Mouse (Mus musculus): ENCODE measurements at regions not wholly inside any gene's neighbourhood (a gene's known extent, or its start where the extent isn't known, plus 50 kb on each side); places are given as distances from the start of the nearest gene placed in this dataset.

GRCm38 (mm10) chr3:115538355-115538754 is 176.5 kb downstream of the S1pr1 start:
- DNase-seq (ENCODE audit: low spot score) = no peak
- Histone ChIP-seq H3K9ac (ENCODE audit: low read depth, low read length) (no peak overlapping the region), H3K4me1 (replicated peaks; ENCODE audit: insufficient read depth, low read length) (no peaks in the 10 kb centered on the region), H3K4me2 (ENCODE audit: low read length) (no peak overlapping the region), H3K4me3 (replicated peaks; ENCODE audit: low read depth, low read length) (no peak overlapping the region), H3K9me3 (replicated peaks; ENCODE audit: low read length) (no peaks in the 10 kb centered on the region), H3K27ac (no peak overlapping the region), H3K36me3 (ENCODE audit: insufficient read depth, low read length) (no peaks in the 10 kb centered on the region), H3K27me3 (ENCODE audit: insufficient read depth, low read length) (no peaks in the 10 kb centered on the region)
- no peak for ATAC-seq (replicated peaks; ENCODE audit: low FRiP score, low read depth)
- WGBS = 61% methylated on average over 6 of the region's 6 CpGs
- TF ChIP-seq CTCF (IDR thresholded peaks at IDR 0.05; ENCODE audit: low read depth) = no peak

DNA sequence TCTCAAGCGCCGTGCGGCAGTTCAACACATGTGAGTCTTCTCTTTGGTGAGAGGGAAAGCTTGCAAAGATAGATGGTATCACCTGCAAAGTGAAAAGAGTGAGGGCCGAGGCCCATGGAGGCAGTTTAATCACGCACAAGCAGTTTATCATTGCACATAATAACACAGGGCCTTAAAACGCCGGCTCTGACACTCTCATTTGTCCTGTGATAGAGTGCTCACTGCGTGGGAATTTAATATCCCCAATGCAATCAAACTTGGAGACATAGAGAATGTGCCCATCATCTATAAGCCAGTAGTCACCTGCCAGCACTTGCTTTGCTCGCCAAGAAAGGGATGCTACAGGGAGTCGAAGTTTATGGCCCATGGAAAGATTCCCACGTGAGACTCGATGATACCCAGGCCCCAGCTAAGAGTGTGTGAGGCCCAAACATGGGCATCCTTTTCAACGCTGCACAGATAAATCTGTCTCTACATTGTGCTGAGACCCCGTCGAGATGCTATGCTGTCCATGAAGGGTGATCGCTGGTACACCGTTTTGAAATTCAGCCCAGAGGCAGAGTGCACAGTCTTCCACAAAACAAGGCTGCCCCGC is 182.6 kb downstream of the S1pr1 start:
- 45% methylated on average over 18 of the region's 18 CpGs for WGBS
- Histone ChIP-seq H3K9me3 (replicated peaks; ENCODE audit: low read length) (no peaks in the 10 kb centered on the region), H3K4me3 (replicated peaks; ENCODE audit: low read depth, low read length) (no peak overlapping the region), H3K27me3 (ENCODE audit: insufficient read depth, low read length) (no peaks in the 10 kb centered on the region), H3K36me3 (ENCODE audit: insufficient read depth, low read length) (no peaks in the 10 kb centered on the region), H3K4me2 (ENCODE audit: low read length) (no peak overlapping the region), H3K27ac (no peak overlapping the region), H3K4me1 (replicated peaks; ENCODE audit: insufficient read depth, low read length) (no peaks in the 10 kb centered on the region), H3K9ac (ENCODE audit: low read depth, low read length) (no peak overlapping the region)
- DNase-seq (ENCODE audit: low spot score) = no peak
- ATAC-seq (replicated peaks; ENCODE audit: low FRiP score, low read depth) = no peak
- no peak for TF ChIP-seq CTCF (IDR thresholded peaks at IDR 0.05; ENCODE audit: low read depth)

- ATAC-seq (replicated peaks; ENCODE audit: low FRiP score, low read depth) (no peak), DNase-seq (ENCODE audit: low spot score) (no peak)
- Histone ChIP-seq H3K9ac (ENCODE audit: low read depth, low read length) (no peak overlapping the region), H3K36me3 (ENCODE audit: insufficient read depth, low read length) (no peaks in the 10 kb centered on the region), H3K4me2 (ENCODE audit: low read length) (no peak overlapping the region), H3K27ac (no peak overlapping the region), H3K4me1 (replicated peaks; ENCODE audit: insufficient read depth, low read length) (no peaks in the 10 kb centered on the region), H3K9me3 (replicated peaks; ENCODE audit: low read length) (no peaks in the 10 kb centered on the region), H3K4me3 (replicated peaks; ENCODE audit: low read depth, low read length) (no peak overlapping the region), H3K27me3 (ENCODE audit: insufficient read depth, low read length) (no peaks in the 10 kb centered on the region)
- WGBS = 72% methylated on average over 3 of the region's 3 CpGs
- no peak for TF ChIP-seq CTCF (IDR thresholded peaks at IDR 0.05; ENCODE audit: low read depth)
Measured at GRCm38 (mm10) chr3:115530441-115530840, 184.4 kb downstream of the S1pr1 start.

GRCm38 (mm10) chr3:115529918-115530317 is 185.0 kb downstream of the S1pr1 start:
- Histone ChIP-seq H3K27ac (no peak overlapping the region), H3K9ac (ENCODE audit: low read depth, low read length) (no peak overlapping the region), H3K4me3 (replicated peaks; ENCODE audit: low read depth, low read length) (no peak overlapping the region), H3K9me3 (replicated peaks; ENCODE audit: low read length) (no peaks in the 10 kb centered on the region), H3K27me3 (ENCODE audit: insufficient read depth, low read length) (no peaks in the 10 kb centered on the region), H3K36me3 (ENCODE audit: insufficient read depth, low read length) (no peaks in the 10 kb centered on the region), H3K4me1 (replicated peaks; ENCODE audit: insufficient read depth, low read length) (no peaks in the 10 kb centered on the region), H3K4me2 (ENCODE audit: low read length) (no peak overlapping the region)
- TF ChIP-seq CTCF (IDR thresholded peaks at IDR 0.05; ENCODE audit: low read depth) = peak; percentile 55
- no peak for ATAC-seq (replicated peaks; ENCODE audit: low FRiP score, low read depth)
- 41% methylated on average over 4 of the region's 4 CpGs for WGBS
- DNase-seq (ENCODE audit: low spot score) = peak; percentile 1

GRCm38 (mm10) chr3:115523515-115523914 is 191.4 kb downstream of the S1pr1 start:
- H3K4me2 ChIP-seq (ENCODE audit: low read length) = no peak overlapping the region
- no peaks in the 10 kb centered on the region for H3K9me3 ChIP-seq (replicated peaks; ENCODE audit: low read length)
- H3K27ac ChIP-seq = no peak overlapping the region
- no peak for DNase-seq (ENCODE audit: low spot score)
- no peaks in the 10 kb centered on the region for H3K27me3 ChIP-seq (ENCODE audit: insufficient read depth, low read length)
- no peaks in the 10 kb centered on the region for H3K36me3 ChIP-seq (ENCODE audit: insufficient read depth, low read length)
- H3K4me1 ChIP-seq (replicated peaks; ENCODE audit: insufficient read depth, low read length) = no peaks in the 10 kb centered on the region
- no peak for ATAC-seq (replicated peaks; ENCODE audit: low FRiP score, low read depth)
- H3K4me3 ChIP-seq (replicated peaks; ENCODE audit: low read depth, low read length) = no peak overlapping the region
- H3K9ac ChIP-seq (ENCODE audit: low read depth, low read length) = no peak overlapping the region
- 73% methylated on average over 2 of the region's 2 CpGs for WGBS
- TF ChIP-seq CTCF (IDR thresholded peaks at IDR 0.05; ENCODE audit: low read depth) = no peak

DNA sequence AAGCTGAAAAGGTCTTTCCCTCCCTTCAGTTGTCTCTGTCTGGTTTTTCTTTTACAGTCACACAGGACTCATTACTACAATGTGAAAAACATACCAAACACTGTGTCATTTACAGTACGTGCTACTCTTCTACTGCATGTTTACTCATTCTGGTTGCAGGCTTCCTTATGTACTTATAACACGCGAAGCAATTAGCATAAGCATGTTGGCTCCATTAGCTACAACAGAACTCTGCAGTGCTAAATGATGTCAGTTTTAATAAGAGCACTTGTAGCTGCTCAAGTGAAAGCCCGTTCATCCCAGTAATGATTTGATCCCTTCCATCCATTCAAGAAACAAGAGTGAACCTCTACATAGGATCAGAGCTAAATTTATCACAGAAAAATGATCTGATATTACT is 199.2 kb downstream of the S1pr1 start:
- TF ChIP-seq CTCF (IDR thresholded peaks at IDR 0.05; ENCODE audit: low read depth) = no peak
- no peak for ATAC-seq (replicated peaks; ENCODE audit: low FRiP score, low read depth)

DNA sequence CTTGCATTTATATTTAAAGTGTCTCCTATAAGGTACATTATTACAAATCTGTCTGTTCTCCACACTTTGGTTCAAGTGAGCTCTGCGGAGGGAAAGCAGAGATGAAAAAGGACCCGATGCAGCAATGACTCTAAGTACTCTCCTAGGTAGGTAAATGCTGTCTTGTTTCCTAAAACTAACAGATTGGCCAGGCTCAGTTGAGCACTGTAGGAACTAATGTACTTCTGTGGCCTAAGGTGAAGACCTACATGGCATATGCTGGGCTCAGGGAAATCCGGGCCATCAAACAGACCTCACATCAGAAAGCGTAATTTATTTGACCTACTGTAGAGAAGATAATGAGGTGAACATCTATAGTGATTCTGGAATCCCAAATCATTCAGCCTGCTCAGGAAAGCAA is 205.2 kb downstream of the S1pr1 start:
- no peaks in the 10 kb centered on the region for H3K9me3 ChIP-seq (replicated peaks; ENCODE audit: low read length)
- TF ChIP-seq CTCF (IDR thresholded peaks at IDR 0.05; ENCODE audit: low read depth) = no peak
- H3K4me1 ChIP-seq (replicated peaks; ENCODE audit: insufficient read depth, low read length) = no peaks in the 10 kb centered on the region
- DNase-seq (ENCODE audit: low spot score) = no peak
- H3K36me3 ChIP-seq (ENCODE audit: insufficient read depth, low read length) = no peaks in the 10 kb centered on the region
- H3K4me2 ChIP-seq (ENCODE audit: low read length) = no peak overlapping the region
- no peak for ATAC-seq (replicated peaks; ENCODE audit: low FRiP score, low read depth)
- no peaks in the 10 kb centered on the region for H3K27me3 ChIP-seq (ENCODE audit: insufficient read depth, low read length)
- 94% methylated on average over 4 of the region's 4 CpGs for WGBS
- no peak overlapping the region for H3K9ac ChIP-seq (ENCODE audit: low read depth, low read length)
- H3K27ac ChIP-seq = no peak overlapping the region
- H3K4me3 ChIP-seq (replicated peaks; ENCODE audit: low read depth, low read length) = no peak overlapping the region

More for the DNA sequence above, 199.2 kb downstream of the S1pr1 start:
- Histone ChIP-seq H3K9me3 (replicated peaks; ENCODE audit: low read length) (no peaks in the 10 kb centered on the region), H3K27me3 (ENCODE audit: insufficient read depth, low read length) (no peaks in the 10 kb centered on the region), H3K4me1 (replicated peaks; ENCODE audit: insufficient read depth, low read length) (no peaks in the 10 kb centered on the region), H3K36me3 (ENCODE audit: insufficient read depth, low read length) (no peaks in the 10 kb centered on the region), H3K4me3 (replicated peaks; ENCODE audit: low read depth, low read length) (no peak overlapping the region), H3K27ac (no peak overlapping the region), H3K4me2 (ENCODE audit: low read length) (no peak overlapping the region), H3K9ac (ENCODE audit: low read depth, low read length) (no peak overlapping the region)
- 87% methylated on average over 4 of the region's 4 CpGs for whole genome bisulfite sequencing
- DNase-seq (ENCODE audit: low spot score) = no peak
